Mouse (Mus musculus): ENCODE measurements around the gene Osbpl10. TPM values are rescaled to one million over a fixed set of nuclear protein-coding genes. Genes with fewer than 3 reads are reported as not detected.
"Not testable (repeated sequence)": the region's sequence is repeated elsewhere in the genome, so short reads cannot be mapped to it uniquely, and the experiment has no call there.

The Osbpl10 gene
- polyA plus RNA-seq, 1 experiment from 2014 or later = 1.7 TPM

DNA sequence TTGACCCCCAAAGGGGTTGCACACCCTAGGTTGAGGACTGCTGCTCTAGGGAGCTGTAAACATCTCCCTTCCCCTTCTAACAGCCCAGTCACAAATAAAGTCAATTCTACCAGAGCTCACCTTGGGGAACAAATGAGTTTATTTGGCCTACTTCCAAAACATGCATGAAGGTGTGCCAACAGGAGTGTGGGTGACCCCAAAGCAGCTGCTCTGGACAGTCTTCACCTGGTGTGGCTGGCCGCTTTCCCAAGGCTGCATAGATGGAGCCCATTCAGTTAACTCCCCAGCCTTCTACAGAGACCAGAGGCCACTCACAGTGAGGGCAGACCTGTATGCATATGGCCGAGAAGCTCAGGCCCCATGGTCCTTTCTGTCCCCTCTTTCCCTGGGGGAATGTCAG, 43.0 kb downstream of the Osbpl10 start:
- Histone ChIP-seq H3K4me1 (peaks cover 26% of the 10 kb centered on the region), H3K27me3 (ENCODE audit: low read depth, poor library complexity, severe bottlenecking) (no peaks in the 10 kb centered on the region), H3K36me3 (no peaks in the 10 kb centered on the region), H3K27ac (no peak overlapping the region), H3K9me3 (replicated peaks) (no peaks in the 10 kb centered on the region), H3K4me3 (no peak overlapping the region)
- 88% methylated on average over 2 of the region's 2 CpGs for WGBS
- no peak for DNase-seq (ENCODE audit: low spot score)

DNA sequence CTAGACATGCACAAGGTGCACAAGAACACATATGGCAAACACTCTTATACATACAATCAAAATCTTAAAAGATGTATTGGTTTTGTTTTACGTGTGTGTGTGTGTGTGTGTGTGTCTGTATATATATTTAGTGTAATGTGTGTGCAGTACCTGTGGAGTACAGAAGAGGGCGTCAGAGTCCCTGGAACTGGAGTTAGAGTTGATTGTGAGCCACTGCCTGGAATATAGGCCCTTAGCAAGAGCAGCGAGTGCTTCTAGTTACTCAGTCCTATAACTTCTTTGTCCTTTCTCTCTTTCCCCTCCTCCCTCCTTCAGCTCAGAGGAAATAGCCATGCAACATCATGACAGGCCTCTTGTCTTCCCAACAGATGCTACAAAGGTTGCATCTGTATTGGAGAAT, 44.8 kb downstream of the Osbpl10 start:
- WGBS = 79% methylated on average over 3 of the region's 3 CpGs
- DNase-seq (ENCODE audit: low spot score) = no peak

DNA sequence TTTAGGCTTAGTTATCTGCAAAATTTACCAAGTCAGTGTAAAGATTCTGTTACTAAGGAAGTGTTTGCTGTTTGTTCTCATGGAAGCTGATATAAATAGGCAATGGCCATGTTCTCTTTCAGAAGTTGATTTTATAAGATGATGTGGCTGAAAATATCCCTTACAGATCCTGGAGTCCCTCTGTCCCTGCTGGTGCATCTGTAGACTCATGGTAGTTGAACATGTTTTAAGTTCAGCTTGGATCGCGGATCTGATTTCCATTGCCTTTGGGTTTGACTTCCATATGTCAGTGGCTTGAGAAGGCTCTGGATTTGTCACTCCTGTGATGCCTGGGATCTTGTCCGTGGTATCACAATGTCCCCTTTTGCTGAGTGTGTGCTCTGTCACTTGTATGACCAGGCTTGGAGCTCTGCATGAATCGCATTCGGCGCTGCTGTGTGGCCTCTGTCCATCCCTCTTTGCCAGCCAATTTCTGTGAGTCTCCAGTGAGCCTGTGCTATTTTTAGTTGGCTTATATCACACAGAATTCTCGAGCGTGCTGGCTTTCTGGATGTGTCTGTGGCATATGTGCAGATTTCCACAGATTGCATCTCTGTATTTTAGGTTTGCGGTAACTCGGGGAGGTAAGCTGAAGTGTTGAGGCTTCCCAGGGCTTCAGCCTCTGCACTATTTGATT, 45.5 kb downstream of the Osbpl10 start:
- DNase-seq (ENCODE audit: low spot score) = no peak
- Histone ChIP-seq H3K27ac (no peak overlapping the region), H3K4me3 (no peak overlapping the region), H3K36me3 (no peaks in the 10 kb centered on the region), H3K27me3 (ENCODE audit: low read depth, poor library complexity, severe bottlenecking) (no peaks in the 10 kb centered on the region), H3K4me1 (peaks cover 20% of the 10 kb centered on the region), H3K9me3 (replicated peaks) (no peaks in the 10 kb centered on the region)
- 93% methylated on average over 10 of the region's 10 CpGs for WGBS

More for the DNA sequence above, 44.8 kb downstream of the Osbpl10 start:
- H3K27ac ChIP-seq = no peak overlapping the region
- no peak overlapping the region for H3K4me3 ChIP-seq
- H3K4me1 ChIP-seq = peaks cover 26% of the 10 kb centered on the region
- H3K9me3 ChIP-seq (replicated peaks) = no peaks in the 10 kb centered on the region
- H3K36me3 ChIP-seq = no peaks in the 10 kb centered on the region
- H3K27me3 ChIP-seq (ENCODE audit: low read depth, poor library complexity, severe bottlenecking) = no peaks in the 10 kb centered on the region

DNA sequence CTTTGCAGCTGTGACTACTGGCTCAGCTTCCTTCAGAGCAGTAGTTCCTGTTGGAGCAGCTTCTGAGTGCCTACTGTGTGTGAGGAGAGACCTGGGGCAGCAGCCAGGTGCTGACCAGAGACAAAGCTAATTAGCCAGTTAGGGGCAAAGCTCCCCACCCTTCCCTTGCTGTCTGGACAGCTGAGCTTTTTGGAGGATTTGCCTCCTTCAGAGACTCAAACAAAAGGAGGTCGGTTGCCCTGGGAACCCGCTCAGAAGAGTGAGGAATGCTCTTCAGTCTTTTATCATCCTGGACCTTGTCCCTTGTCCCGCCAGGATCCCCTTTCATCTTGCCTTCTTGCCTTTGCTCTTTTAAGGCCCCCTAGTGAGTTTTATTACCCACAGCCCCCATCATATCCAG, 50.9 kb downstream of the Osbpl10 start:
- WGBS = 4% methylated on average over 3 of the region's 3 CpGs
- no peaks in the 10 kb centered on the region for H3K9me3 ChIP-seq (replicated peaks)
- no peak overlapping the region for H3K4me3 ChIP-seq
- no peaks in the 10 kb centered on the region for H3K36me3 ChIP-seq
- H3K27me3 ChIP-seq (ENCODE audit: low read depth, poor library complexity, severe bottlenecking) = no peaks in the 10 kb centered on the region
- DNase-seq (ENCODE audit: low spot score) = no peak
- peaks cover 8% of the 10 kb centered on the region for H3K4me1 ChIP-seq
- no peak overlapping the region for H3K27ac ChIP-seq

DNA sequence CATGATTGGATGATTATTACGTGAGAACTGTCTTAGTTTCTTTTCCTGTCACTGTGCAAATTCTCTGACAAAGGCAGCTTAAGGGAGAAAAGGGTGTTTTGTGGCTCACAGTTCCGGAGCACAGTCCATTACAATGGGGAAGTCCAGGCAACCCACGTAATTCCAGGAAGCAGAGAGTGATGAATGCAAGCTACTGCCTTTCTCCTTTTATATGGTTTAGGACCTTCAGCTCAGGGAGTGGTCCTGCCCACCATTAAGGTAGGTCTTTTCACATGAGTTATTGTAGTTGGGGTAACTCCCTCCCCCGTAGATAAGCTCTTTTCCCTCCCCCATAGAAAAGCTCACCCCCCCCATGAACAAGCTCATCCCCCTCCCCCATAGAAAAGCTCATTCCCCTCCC, 52.2 kb downstream of the Osbpl10 start:
- Histone ChIP-seq H3K9me3 (replicated peaks) (no peaks in the 10 kb centered on the region), H3K4me3 (no peak overlapping the region), H3K27me3 (ENCODE audit: low read depth, poor library complexity, severe bottlenecking) (no peaks in the 10 kb centered on the region), H3K4me1 (peaks cover 8% of the 10 kb centered on the region), H3K36me3 (no peaks in the 10 kb centered on the region), H3K27ac (no peak overlapping the region)
- DNase-seq (ENCODE audit: low spot score) = no peak
- 86% methylated on average over 4 of the region's 4 CpGs for WGBS

DNA sequence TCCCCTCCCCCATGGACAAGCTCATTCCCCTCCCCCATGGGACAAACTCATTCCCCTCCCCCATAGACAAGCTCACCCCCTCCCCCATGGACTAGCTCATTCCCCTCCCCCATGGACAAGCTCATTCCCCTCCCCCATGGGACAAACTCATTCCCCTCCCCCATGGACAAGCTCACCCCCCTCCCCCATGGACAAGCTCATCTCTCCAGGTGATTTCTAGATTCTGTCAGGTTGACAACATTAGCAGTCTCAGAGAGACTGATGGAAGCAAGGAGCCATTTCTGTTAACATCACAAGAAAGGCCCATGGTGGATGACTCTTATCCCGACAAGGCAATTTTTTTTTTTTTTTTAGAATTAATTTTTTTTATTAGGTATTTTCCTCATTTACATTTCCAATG, 52.7 kb downstream of the Osbpl10 start:
- not testable (repeated sequence) for DNase-seq (ENCODE audit: low spot score); H3K36me3 ChIP-seq; H3K27ac ChIP-seq; H3K27me3 ChIP-seq (ENCODE audit: low read depth, poor library complexity, severe bottlenecking); H3K9me3 ChIP-seq (replicated peaks); H3K4me3 ChIP-seq; H3K4me1 ChIP-seq
- WGBS = 97% methylated on average over 1 of the region's 1 CpGs

DNA sequence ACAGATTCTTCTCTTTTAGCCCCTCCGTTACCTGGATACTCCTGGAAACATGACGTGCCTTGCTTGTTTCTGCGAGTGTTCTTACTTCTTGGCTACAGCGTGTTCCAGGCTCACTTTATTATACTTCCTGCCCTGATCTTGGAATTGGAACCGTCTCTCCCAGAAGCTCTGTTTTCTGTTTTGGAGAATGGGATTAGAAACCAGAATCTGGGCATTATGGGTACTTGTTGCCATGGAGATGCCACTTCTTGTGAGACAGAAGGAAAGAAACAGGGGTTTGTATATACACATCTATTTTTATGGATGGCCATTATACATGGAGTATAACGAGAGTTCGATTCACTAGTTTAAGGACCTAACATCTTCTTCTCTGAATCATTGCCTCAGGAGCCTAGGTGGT, 54.4 kb downstream of the Osbpl10 start:
- peaks cover 8% of the 10 kb centered on the region for H3K4me1 ChIP-seq
- H3K27ac ChIP-seq = no peak overlapping the region
- H3K4me3 ChIP-seq = no peak overlapping the region
- no peaks in the 10 kb centered on the region for H3K27me3 ChIP-seq (ENCODE audit: low read depth, poor library complexity, severe bottlenecking)
- WGBS = 94% methylated on average over 7 of the region's 7 CpGs
- DNase-seq (ENCODE audit: low spot score) = no peak
- no peaks in the 10 kb centered on the region for H3K36me3 ChIP-seq
- H3K9me3 ChIP-seq (replicated peaks) = no peaks in the 10 kb centered on the region

DNA sequence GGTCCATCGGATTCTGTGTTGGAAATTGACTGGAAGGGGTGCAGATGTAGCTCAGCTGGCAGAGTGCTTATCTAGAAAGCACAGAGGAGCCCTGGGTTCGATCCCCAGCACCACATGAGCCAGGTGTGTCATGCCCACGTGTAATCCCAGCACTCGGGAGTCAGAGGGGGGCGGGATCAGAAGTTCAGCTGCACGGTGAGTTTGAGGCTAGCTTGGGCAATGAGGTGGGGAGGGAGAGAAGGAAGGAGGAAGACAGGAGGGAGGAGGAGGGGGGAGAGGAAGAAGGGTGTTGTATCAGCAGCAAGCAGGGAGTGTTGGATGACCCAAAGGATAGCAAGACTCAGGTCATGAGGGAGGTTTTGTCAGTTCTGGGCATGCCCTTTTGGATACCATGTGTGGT, 55.9 kb downstream of the Osbpl10 start:
- DNase-seq (ENCODE audit: low spot score) = no peak
- Histone ChIP-seq H3K9me3 (replicated peaks) (no peaks in the 10 kb centered on the region), H3K4me3 (no peak overlapping the region), H3K27me3 (ENCODE audit: low read depth, poor library complexity, severe bottlenecking) (no peaks in the 10 kb centered on the region), H3K4me1 (peaks cover 16% of the 10 kb centered on the region), H3K36me3 (no peaks in the 10 kb centered on the region), H3K27ac (no peak overlapping the region)
- WGBS = 82% methylated on average over 6 of the region's 6 CpGs

DNA sequence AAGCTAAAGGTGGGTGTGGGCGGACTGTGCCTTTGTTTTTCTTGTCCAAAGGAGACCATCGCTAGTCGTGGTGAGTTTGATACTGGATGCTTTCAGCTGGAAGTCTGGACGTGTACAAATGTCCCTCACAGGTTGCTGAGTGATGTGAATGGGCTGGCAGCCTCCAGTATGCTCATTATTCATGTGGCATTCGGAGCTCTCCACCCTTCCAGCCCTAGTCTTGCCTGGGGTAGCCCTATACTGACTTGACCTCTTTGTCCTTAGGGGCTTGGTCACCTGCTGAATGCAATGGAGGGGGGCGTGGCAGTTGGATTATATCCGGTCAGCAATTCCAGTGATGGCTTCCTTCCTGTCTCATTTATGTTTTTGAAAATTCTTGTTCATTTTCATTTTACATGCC, 56.4 kb downstream of the Osbpl10 start:
- Histone ChIP-seq H3K36me3 (no peaks in the 10 kb centered on the region), H3K27me3 (ENCODE audit: low read depth, poor library complexity, severe bottlenecking) (no peaks in the 10 kb centered on the region), H3K4me1 (peaks cover 16% of the 10 kb centered on the region), H3K27ac (no peak overlapping the region), H3K4me3 (no peak overlapping the region), H3K9me3 (replicated peaks) (no peaks in the 10 kb centered on the region)
- no peak for DNase-seq (ENCODE audit: low spot score)
- 86% methylated on average over 7 of the region's 7 CpGs for WGBS

DNA sequence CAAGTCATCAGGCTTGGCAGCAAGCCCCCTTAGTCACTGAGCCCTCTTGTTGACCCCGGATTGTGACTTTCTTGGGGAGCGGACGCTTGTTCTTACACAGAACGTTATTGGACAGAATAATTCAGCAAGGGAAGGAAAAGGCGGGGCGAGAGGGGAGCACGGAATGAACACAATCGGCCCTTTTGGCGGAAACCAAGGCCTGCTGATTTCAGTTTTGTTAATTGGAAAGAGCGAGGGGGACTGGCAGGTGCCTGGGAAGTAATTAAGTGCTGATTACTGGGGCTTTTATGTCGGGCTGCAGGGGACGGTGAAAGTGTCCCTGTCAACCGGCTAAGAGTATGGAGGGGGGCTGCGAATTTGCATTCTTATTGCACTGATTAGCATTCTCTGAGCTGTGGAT, 59.8 kb downstream of the Osbpl10 start:
- Histone ChIP-seq H3K9me3 (replicated peaks) (no peaks in the 10 kb centered on the region), H3K27ac (no peak overlapping the region), H3K4me1 (peaks cover 16% of the 10 kb centered on the region; the same call in 1 of the 2 replicates), H3K4me3 (no peak overlapping the region), H3K27me3 (ENCODE audit: low read depth, poor library complexity, severe bottlenecking) (no peaks in the 10 kb centered on the region), H3K36me3 (no peaks in the 10 kb centered on the region)
- DNase-seq (ENCODE audit: low spot score) = no peak
- WGBS = 29% methylated on average over 14 of the region's 14 CpGs

DNA sequence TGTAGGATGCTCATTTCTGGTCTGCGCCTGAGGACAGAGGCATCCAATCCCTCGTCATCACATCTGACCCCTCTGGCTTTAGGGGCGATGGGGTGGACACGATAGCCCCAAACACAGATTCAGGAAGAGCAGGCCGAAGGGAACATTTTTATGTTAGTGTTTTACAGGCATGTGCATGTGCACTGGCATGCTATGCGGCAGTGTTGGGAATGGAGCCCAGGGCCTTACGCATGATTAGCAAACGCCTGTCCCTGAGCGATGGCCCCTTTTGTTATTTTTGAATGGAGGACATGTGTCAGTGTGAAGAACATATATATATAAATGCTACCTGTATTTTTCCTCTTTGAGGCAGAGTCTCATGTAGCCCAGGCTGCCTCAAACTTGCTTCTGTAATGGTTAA, 60.3 kb downstream of the Osbpl10 start:
- H3K36me3 ChIP-seq = no peaks in the 10 kb centered on the region
- no peak overlapping the region for H3K27ac ChIP-seq
- no peak overlapping the region for H3K4me3 ChIP-seq
- H3K9me3 ChIP-seq (replicated peaks) = no peaks in the 10 kb centered on the region
- WGBS = 84% methylated on average over 9 of the region's 9 CpGs
- no peak for DNase-seq (ENCODE audit: low spot score)
- no peaks in the 10 kb centered on the region for H3K27me3 ChIP-seq (ENCODE audit: low read depth, poor library complexity, severe bottlenecking)
- H3K4me1 ChIP-seq = peaks cover 16% of the 10 kb centered on the region; the same call in 1 of the 2 replicates

DNA sequence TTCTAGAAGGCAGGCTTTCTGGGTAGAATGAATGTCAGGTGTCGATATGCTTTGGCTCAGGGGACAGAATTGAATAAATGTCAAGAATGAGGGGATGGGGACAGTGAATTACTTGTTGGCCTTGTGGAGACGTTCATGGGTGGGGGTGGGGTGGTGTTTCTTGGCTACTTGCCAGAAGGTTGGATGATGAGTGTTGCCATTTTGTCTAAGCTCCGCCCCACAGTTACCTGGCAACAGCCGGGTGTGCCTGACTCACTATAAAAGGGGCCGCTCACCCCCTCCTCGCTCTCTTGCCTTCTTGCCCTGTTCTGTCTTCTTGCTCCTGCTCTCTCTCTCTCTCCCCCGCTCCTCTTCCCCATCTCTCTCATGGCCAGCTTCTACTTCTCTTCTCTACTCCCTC, 60.9 kb downstream of the Osbpl10 start:
- H3K9me3 ChIP-seq (replicated peaks) = no peaks in the 10 kb centered on the region
- no peaks in the 10 kb centered on the region for H3K36me3 ChIP-seq
- no peaks in the 10 kb centered on the region for H3K27me3 ChIP-seq (ENCODE audit: low read depth, poor library complexity, severe bottlenecking)
- DNase-seq (ENCODE audit: low spot score) = no peak
- H3K27ac ChIP-seq = no peak overlapping the region
- WGBS = 72% methylated on average over 7 of the region's 7 CpGs
- H3K4me1 ChIP-seq = peaks cover 16% of the 10 kb centered on the region; the same call in 1 of the 2 replicates
- H3K4me3 ChIP-seq = no peak overlapping the region

DNA sequence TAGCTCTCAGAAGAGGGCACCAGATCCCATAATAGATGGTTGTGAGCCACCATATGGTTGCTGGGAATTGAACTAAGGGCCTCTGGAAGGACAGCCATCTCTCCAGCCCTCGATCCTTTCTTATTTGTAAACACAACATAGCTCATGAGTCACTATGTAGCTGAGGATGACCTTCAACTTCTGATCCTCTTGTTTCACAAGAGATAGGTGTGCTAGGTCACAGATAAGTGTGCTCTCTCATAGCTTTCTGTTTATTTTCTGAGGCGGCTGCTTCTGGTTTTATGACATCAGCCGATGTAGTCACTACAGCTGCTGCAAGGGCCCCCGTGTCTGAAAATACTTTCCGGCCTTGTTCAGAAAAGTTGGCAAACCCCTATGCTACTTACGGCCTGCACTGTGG, 64.2 kb downstream of the Osbpl10 start:
- WGBS = 89% methylated on average over 6 of the region's 6 CpGs
- Histone ChIP-seq H3K4me3 (no peak overlapping the region), H3K36me3 (no peaks in the 10 kb centered on the region), H3K27ac (no peak overlapping the region), H3K27me3 (ENCODE audit: low read depth, poor library complexity, severe bottlenecking) (no peaks in the 10 kb centered on the region), H3K4me1 (peaks cover 31% of the 10 kb centered on the region; the same call in 1 of the 2 replicates), H3K9me3 (replicated peaks) (no peaks in the 10 kb centered on the region)
- no peak for DNase-seq (ENCODE audit: low spot score)
